Mouse (Mus musculus): ENCODE data around the gene Zfp946. TPM values are rescaled to one million over a fixed set of nuclear protein-coding genes. Genes with fewer than 3 reads are reported as not detected.

The Zfp946 gene
- 9.3 and 10.2 TPM in 2 replicates for polyA plus RNA-seq (2012; rRNA removed)

- no peaks in the 10 kb centered on the region for H3K4me1 ChIP-seq (ENCODE audit: control insufficient read depth, insufficient read depth, low read length)
- TF ChIP-seq POLR2A (IDR thresholded peaks at IDR 0.05; ENCODE audit: extremely low read depth, insufficient read depth, low read length) (no peak), CTCF (IDR thresholded peaks at IDR 0.05; ENCODE audit: extremely low read depth, insufficient read depth, low read length) (no peak)
- peak within 1 kb of the TSS; percentile 74 for H3K4me3 ChIP-seq (ENCODE audit: insufficient read depth, low read length)
- H3K27ac ChIP-seq (ENCODE audit: insufficient read depth, low read length): no peak within 1 kb of the TSS
Measured at GRCm38 (mm10) chr17:22423952-22424617, at the start of gene Zfp946. Gene Zfp946, plus strand, starts transcription at chr17:22424222.

- no peaks in the 10 kb centered on the region for H3K4me1 ChIP-seq (ENCODE audit: control insufficient read depth, insufficient read depth, low read length)
- TF ChIP-seq CTCF (IDR thresholded peaks at IDR 0.05; ENCODE audit: extremely low read depth, insufficient read depth, low read length) (peak; percentile 30; the same call in 1 of the 2 replicates), POLR2A (IDR thresholded peaks at IDR 0.05; ENCODE audit: extremely low read depth, insufficient read depth, low read length) (no peak)
Measured at GRCm38 (mm10) chr17:22410756-22411155, 13.3 kb upstream of the Zfp946 start.

GRCm38 (mm10) chr17:22417510-22417909, 6.5 kb upstream of the Zfp946 start:
- TF ChIP-seq CTCF (IDR thresholded peaks at IDR 0.05; ENCODE audit: extremely low read depth, insufficient read depth, low read length) (peak; percentile 50), POLR2A (IDR thresholded peaks at IDR 0.05; ENCODE audit: extremely low read depth, insufficient read depth, low read length) (no peak)
- no peak overlapping the region for H3K27ac ChIP-seq (ENCODE audit: insufficient read depth, low read length)
- no peaks in the 10 kb centered on the region for H3K4me1 ChIP-seq (ENCODE audit: control insufficient read depth, insufficient read depth, low read length)
- H3K4me3 ChIP-seq (ENCODE audit: insufficient read depth, low read length): no peak overlapping the region

More at GRCm38 (mm10) chr17:22410756-22411155, 13.3 kb upstream of the Zfp946 start:
- Histone ChIP-seq H3K4me3 (ENCODE audit: insufficient read depth, low read length) (no peak overlapping the region), H3K27ac (ENCODE audit: insufficient read depth, low read length) (no peak overlapping the region)

GRCm38 (mm10) chr17:22424636-22425354, 773 bp downstream of the Zfp946 start:
- no peak overlapping the region for H3K27ac ChIP-seq (ENCODE audit: insufficient read depth, low read length)
- H3K4me3 ChIP-seq (ENCODE audit: insufficient read depth, low read length): peak overlapping the region; percentile 74
- no peaks in the 10 kb centered on the region for H3K4me1 ChIP-seq (ENCODE audit: control insufficient read depth, insufficient read depth, low read length)
- TF ChIP-seq CTCF (IDR thresholded peaks at IDR 0.05; ENCODE audit: extremely low read depth, insufficient read depth, low read length) (no peak), POLR2A (IDR thresholded peaks at IDR 0.05; ENCODE audit: extremely low read depth, insufficient read depth, low read length) (no peak)

GRCm38 (mm10) chr17:22447684-22448083, 23.7 kb downstream of the Zfp946 start:
- no peaks in the 10 kb centered on the region for H3K4me1 ChIP-seq (ENCODE audit: control insufficient read depth, insufficient read depth, low read length)
- TF ChIP-seq POLR2A (IDR thresholded peaks at IDR 0.05; ENCODE audit: extremely low read depth, insufficient read depth, low read length): no peak
- no peak for TF ChIP-seq CTCF (IDR thresholded peaks at IDR 0.05; ENCODE audit: extremely low read depth, insufficient read depth, low read length)
- H3K27ac ChIP-seq (ENCODE audit: insufficient read depth, low read length): no peak overlapping the region
- H3K4me3 ChIP-seq (ENCODE audit: insufficient read depth, low read length): no peak overlapping the region

- no peak overlapping the region for H3K27ac ChIP-seq (ENCODE audit: insufficient read depth, low read length)
- TF ChIP-seq CTCF (IDR thresholded peaks at IDR 0.05; ENCODE audit: extremely low read depth, insufficient read depth, low read length) (no peak), POLR2A (IDR thresholded peaks at IDR 0.05; ENCODE audit: extremely low read depth, insufficient read depth, low read length) (no peak)
Measured at GRCm38 (mm10) chr17:22497120-22497519, 73.1 kb downstream of the Zfp946 start.

More at GRCm38 (mm10) chr17:22497120-22497519, 73.1 kb downstream of the Zfp946 start:
- Histone ChIP-seq H3K4me3 (ENCODE audit: insufficient read depth, low read length) (no peak overlapping the region), H3K4me1 (ENCODE audit: control insufficient read depth, insufficient read depth, low read length) (no peaks in the 10 kb centered on the region)

Other genes starting within 250 kb of the Zfp946 start
- gene Zfp994, start 198.6 kb upstream of the Zfp946 start, polyA plus RNA-seq (2012; rRNA removed): 2.0 and 2.3 TPM in 2 replicates
- 8.6 and 9.0 TPM in 2 replicates for gene CT030661.1, start 109.4 kb upstream of the Zfp946 start, polyA plus RNA-seq (2012; rRNA removed)
- 7.2 and 7.9 TPM in 2 replicates for gene Zfp944, start 62.8 kb upstream of the Zfp946 start, polyA plus RNA-seq (2012; rRNA removed)
- gene Zfp758, start 62.8 kb upstream of the Zfp946 start, polyA plus RNA-seq (2012; rRNA removed): 3.9 and 4.5 TPM in 2 replicates
- gene Vmn2r111, start 149.3 kb downstream of the Zfp946 start, polyA plus RNA-seq (2012; rRNA removed): 0.02 TPM in 1 of 2 replicates, not detected in the other
- gene Vmn2r112, start 176.7 kb downstream of the Zfp946 start, polyA plus RNA-seq (2012; rRNA removed): not detected in 2 replicates

Data from cortical plate, adult 2 months (tissue).